Mouse (Mus musculus) midbrain, embryonic 14.5 days (tissue): ENCODE data around the gene Abcf2. TPM values are rescaled to one million over a fixed set of nuclear protein-coding genes. Genes with fewer than 3 reads are reported as not detected.

Source experiments
- ATAC-seq: fragments of 200-750 bp; cut with Nextera tagmentation; 2 replicates; pipeline ENCODE4 v1.8.0; 2017; ENCODE audit warnings: moderate number of reproducible peaks, moderate library complexity; ENCODE audit not compliant: low FRiP score, low TSS enrichment
- DNase-seq: peaks from one replicate; pipeline ENCODE4 v3.0.0-alpha.2; 2015
- H3K27ac ChIP-seq: fragments of 300-500 bp; sonication (generic); replicated peaks from 2 replicates; pipeline ENCODE4 v1.5.1; 2014; ENCODE audit warnings: mild to moderate bottlenecking, low read depth, low read length, moderate library complexity
- H3K27me3 ChIP-seq: fragments of 300-500 bp; sonication (generic); 2 replicates; pipeline ENCODE4 v1.6.1; 2014; ENCODE audit warnings: low read length, control low read depth, mixed read lengths; ENCODE audit not compliant: control insufficient read depth, insufficient read depth
- H3K36me3 ChIP-seq: fragments of 300-500 bp; sonication (generic); 2 replicates; pipeline ENCODE4 v1.6.1; 2014; ENCODE audit warnings: low read length, control low read depth; ENCODE audit not compliant: control insufficient read depth, insufficient read depth
- H3K4me1 ChIP-seq: fragments of 300-500 bp; sonication (generic); 2 replicates; pipeline ENCODE4 v1.6.1; 2014; ENCODE audit warnings: mild to moderate bottlenecking, antibody characterized with exemption, low read length, control low read depth; ENCODE audit not compliant: control insufficient read depth, insufficient read depth
- H3K4me2 ChIP-seq: fragments of 300-500 bp; sonication (generic); 2 replicates; pipeline ENCODE4 v1.6.1; 2014; ENCODE audit warnings: mild to moderate bottlenecking, low read length, moderate library complexity
- H3K4me3 ChIP-seq: fragments of 300-500 bp; sonication (generic); replicated peaks from 2 replicates; pipeline ENCODE4 v1.5.1; 2014; ENCODE audit warnings: low read depth, low read length
- H3K9ac ChIP-seq: fragments of 300-500 bp; sonication (generic); replicated peaks from 2 replicates; pipeline ENCODE4 v1.6.1; 2014; ENCODE audit warnings: mild to moderate bottlenecking, low read length, moderate library complexity
- H3K9me3 ChIP-seq: fragments of 300-500 bp; sonication (generic); 2 replicates; pipeline ENCODE4 v1.6.1; 2016; ENCODE audit warnings: low read length, control low read depth, mixed read lengths; ENCODE audit not compliant: control insufficient read depth
- WGBS: fragments of 180-500 bp; shearing (Covaris S2); extraction: QIAGEN DNeasy Blood & Tissue Kit; methylation state at CpG from one replicate; pipeline ENCODE4 v1.1.7; 2014; 5-methylcytosine and 5-hydroxymethylcytosine counted together
- polyA plus RNA-seq: library from polyadenylated mRNA; unstranded; fragments of >200 nt; fragmentation: Nextera tagmentation; extraction: Ambion mirVana; gene quantifications from 2 replicates; pipeline ENCODE4 v1.2.1, GENCODE M21; 2014

Abcf2 gene
- polyA plus RNA-seq, 1 experiment from 2014 or later, result 88.1 TPM

- ATAC-seq (no peak), DNase-seq (no peak)
- 84% methylated on average over 3 of the region's 3 CpGs for WGBS
- Histone ChIP-seq H3K27me3 (no peaks in the 10 kb centered on the region), H3K36me3 (no peaks in the 10 kb centered on the region), H3K4me2 (no peak overlapping the region), H3K27ac (no peak overlapping the region), H3K9ac (no peak overlapping the region), H3K4me3 (no peak overlapping the region), H3K4me1 (peaks cover 11% of the 10 kb centered on the region), H3K9me3 (no peaks in the 10 kb centered on the region)
Measured at GRCm38 (mm10) chr5:24618921-24619320, 41.7 kb upstream of the Abcf2 start.

DNA sequence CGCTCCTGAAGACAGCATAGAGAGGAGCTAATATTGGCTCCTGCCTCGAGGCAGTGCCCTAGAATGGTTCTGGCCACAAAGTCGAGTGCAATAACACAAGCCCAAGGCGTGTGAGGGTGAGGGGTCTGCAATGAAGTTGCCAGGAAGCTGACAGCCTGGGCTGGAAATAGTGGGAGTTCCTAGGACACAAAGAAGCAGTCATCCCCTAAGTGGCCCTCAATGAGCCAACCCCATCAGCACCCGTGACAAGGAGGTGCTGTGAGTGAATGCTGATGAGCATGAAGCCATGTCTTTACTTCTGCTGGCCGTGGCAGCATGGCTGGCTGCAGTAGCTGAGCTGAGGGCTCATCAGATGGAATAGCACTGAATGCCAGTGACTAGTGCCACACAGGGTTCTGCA, 37.8 kb upstream of the Abcf2 start:
- no peak overlapping the region for H3K9ac ChIP-seq
- peaks cover 10% of the 10 kb centered on the region for H3K4me1 ChIP-seq
- WGBS, result 60% methylated on average over 6 of the region's 6 CpGs
- H3K27me3 ChIP-seq, result no peaks in the 10 kb centered on the region
- H3K36me3 ChIP-seq, result no peaks in the 10 kb centered on the region
- no peak overlapping the region for H3K27ac ChIP-seq
- H3K4me3 ChIP-seq, result no peak overlapping the region
- H3K4me2 ChIP-seq, result no peak overlapping the region
- DNase-seq, result no peak
- ATAC-seq, result no peak
- H3K9me3 ChIP-seq, result no peaks in the 10 kb centered on the region

DNA sequence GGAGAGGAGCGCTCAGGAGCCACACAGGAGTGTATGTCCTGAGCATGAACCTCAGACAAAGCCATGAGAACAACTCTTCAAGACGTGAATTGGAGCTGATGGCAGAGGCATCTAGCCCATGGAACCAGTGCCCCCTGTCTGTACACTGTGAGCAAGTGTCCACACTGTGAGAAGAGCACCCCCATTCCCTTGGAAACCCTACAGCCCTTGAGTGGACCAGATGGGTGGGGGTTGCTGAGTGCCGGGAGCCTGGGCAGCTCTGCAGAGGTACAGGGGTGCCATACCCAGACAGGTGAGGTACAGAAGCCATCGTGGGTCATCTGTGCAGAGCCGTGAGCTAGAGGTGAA, 35.0 kb upstream of the Abcf2 start:
- ATAC-seq (peak; percentile 32; the same call in 1 of the 2 replicates), DNase-seq (no peak)
- Histone ChIP-seq H3K4me2 (no peak overlapping the region), H3K27ac (no peak overlapping the region), H3K9ac (no peak overlapping the region), H3K4me3 (no peak overlapping the region), H3K36me3 (no peaks in the 10 kb centered on the region), H3K4me1 (peaks cover 14% of the 10 kb centered on the region), H3K9me3 (no peaks in the 10 kb centered on the region), H3K27me3 (no peaks in the 10 kb centered on the region)
- 75% methylated on average over 5 of the region's 5 CpGs for WGBS

DNA sequence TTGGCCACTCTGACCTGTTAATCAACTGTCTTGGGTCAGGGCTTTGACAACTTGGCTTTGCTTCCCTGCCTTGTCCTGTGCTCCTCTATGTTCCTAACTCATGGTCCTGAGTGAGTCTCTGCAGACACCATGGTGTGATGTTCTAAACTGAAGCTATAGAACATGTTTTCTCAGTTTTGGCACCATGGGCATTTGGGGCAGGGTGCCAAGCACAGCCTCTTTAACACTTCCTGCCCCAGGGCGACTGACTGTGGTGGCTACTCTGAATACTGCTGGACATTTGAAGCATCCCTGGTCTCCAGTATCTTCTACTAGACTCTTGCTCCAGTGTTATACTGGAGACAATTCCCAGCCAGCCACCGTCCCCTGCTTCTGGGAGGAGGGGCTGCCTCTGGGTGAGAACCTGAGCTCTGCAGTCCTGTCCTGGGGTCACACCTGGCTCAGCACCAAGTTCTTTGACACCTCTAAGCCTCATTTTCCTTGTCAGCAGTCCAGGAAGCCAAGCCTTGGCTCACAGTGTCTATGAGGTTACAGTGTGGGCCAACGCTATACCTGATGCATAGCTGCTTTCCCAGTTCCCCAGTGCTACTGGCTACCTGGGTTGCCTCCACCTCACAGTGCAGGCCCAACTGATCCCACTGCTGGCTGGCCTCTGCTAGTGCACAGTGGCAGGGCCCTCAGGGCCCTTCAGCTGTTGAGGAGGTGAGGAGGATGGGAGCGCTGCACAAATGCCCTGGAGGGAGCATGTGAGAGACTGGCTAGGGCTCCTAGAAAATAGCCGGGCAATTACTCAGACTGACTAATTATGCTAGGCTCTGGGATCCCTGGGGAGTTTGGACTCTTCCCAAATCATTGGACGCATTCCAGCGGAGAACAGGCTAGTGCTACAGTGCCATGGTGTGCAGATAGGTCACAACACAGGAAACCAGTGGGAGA, 34.4 kb upstream of the Abcf2 start:
- Histone ChIP-seq H3K9me3 (no peaks in the 10 kb centered on the region), H3K4me2 (no peak overlapping the region), H3K4me3 (no peak overlapping the region), H3K27me3 (no peaks in the 10 kb centered on the region), H3K9ac (no peak overlapping the region), H3K36me3 (no peaks in the 10 kb centered on the region), H3K4me1 (peaks cover 20% of the 10 kb centered on the region), H3K27ac (0 out of 2 replicates have a peak overlapping the region, but pooled peaks have one; percentile 41)
- 56% methylated on average over 7 of the region's 7 CpGs for WGBS
- ATAC-seq (peak; percentile 52), DNase-seq (peak; percentile 76)

DNA sequence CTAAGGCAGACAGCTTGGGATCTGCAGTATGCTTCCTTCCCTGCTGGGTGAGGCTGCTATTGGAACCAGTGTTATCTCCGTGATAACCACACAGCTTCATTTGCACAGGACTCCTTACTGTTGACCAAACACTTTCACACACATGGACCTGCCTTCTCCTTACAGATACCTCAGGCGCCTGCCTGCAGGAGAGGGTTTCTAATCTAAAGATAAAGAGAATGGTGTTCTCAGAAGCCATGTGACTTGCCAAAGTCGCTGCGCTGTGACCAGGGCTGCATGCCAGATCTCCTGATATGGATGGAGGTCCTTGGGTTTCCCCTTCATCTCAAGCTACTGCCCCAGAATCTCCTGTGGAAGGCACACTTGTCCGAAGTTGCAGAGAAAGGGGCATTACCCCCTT, 32.1 kb upstream of the Abcf2 start:
- Histone ChIP-seq H3K4me1 (peaks cover 35% of the 10 kb centered on the region), H3K9ac (no peak overlapping the region), H3K36me3 (no peaks in the 10 kb centered on the region), H3K4me3 (no peak overlapping the region), H3K27ac (no peak overlapping the region), H3K27me3 (no peaks in the 10 kb centered on the region), H3K9me3 (no peaks in the 10 kb centered on the region), H3K4me2 (no peak overlapping the region)
- whole genome bisulfite sequencing, result 66% methylated on average over 5 of the region's 5 CpGs
- ATAC-seq, result no peak
- DNase-seq, result no peak

DNA sequence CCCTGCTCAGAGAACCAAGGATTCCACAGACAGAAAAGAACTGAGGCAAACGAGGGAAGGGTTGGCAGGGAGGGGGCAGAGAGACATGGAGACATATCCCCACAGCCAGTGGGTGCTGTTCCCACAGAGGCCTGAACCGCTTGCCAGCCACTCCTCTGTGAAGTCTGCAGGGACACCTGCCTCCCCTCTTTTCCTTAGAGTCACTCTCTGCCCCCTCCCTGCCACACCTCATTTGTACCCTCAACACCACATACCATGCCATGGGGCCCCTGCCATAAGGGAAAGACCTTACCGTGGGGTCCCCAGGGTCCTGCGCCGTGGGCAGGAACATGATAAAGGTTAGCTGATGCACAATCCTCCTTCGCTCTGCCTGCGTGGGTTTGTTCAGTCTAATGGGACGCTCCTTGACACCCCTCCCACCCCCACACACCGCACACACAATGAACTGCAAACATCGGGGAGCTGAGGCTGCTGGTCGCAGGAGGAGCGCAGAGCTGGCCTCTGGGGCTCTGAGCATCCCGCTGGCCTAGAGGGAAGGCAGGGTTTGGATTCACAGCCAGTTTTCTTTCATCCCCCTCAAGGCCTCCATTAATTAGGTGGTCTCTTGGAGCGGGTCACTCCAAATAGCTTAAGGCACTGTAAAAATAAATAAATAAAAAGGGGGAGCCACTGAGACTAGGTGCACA, 28.9 kb upstream of the Abcf2 start:
- H3K27me3 ChIP-seq, result no peaks in the 10 kb centered on the region
- DNase-seq (peak; percentile 62), ATAC-seq (no peak)
- H3K4me1 ChIP-seq, result peaks cover 51% of the 10 kb centered on the region
- H3K4me2 ChIP-seq, result peak overlapping the region; percentile 97
- WGBS, result 8% methylated on average over 14 of the region's 14 CpGs
- peak overlapping the region; percentile 99 for H3K27ac ChIP-seq
- H3K36me3 ChIP-seq, result no peaks in the 10 kb centered on the region
- H3K4me3 ChIP-seq, result peak overlapping the region; percentile 57
- H3K9me3 ChIP-seq, result no peaks in the 10 kb centered on the region
- H3K9ac ChIP-seq, result peak overlapping the region; percentile 86

DNA sequence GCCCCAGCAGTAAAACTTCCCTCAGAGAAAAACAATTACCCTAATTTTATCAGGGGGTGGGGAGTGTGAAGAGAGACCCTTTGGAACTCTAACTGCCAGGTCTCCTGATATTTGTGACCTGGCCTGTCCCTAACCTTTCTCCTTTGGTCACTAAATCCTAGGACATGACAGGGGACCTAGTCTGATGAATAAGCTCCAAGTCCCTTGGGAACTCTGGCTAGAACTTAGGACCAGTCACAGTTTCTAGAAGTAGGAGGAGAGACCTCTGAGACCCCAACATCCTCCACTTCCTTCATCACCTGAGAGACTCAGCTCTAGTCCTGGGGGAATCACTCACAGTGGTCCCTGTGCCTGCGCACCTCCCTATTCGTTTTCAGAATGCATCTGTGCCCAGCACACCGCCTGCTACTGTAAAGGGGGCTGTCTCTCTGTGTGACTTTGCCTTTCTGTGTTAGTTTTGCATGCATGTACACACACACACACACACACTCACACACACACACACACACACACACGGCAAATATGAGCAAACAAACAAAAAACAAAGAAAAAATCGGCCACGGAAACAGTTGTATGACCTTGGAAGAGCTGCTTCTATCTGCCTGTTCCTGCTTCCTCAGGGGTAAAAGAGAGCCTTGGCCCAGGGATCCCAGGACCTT, 28.2 kb upstream of the Abcf2 start:
- 8% methylated on average over 6 of the region's 6 CpGs for WGBS
- peak overlapping the region; percentile 57 for H3K4me3 ChIP-seq
- DNase-seq (peak; percentile 74), ATAC-seq (no peak)
- H3K4me2 ChIP-seq, result peak overlapping the region; percentile 97
- peak overlapping the region; percentile 86 for H3K9ac ChIP-seq
- H3K9me3 ChIP-seq, result no peaks in the 10 kb centered on the region
- H3K27ac ChIP-seq, result peak overlapping the region; percentile 99
- H3K27me3 ChIP-seq, result no peaks in the 10 kb centered on the region
- no peaks in the 10 kb centered on the region for H3K36me3 ChIP-seq
- peaks cover 58% of the 10 kb centered on the region for H3K4me1 ChIP-seq

DNA sequence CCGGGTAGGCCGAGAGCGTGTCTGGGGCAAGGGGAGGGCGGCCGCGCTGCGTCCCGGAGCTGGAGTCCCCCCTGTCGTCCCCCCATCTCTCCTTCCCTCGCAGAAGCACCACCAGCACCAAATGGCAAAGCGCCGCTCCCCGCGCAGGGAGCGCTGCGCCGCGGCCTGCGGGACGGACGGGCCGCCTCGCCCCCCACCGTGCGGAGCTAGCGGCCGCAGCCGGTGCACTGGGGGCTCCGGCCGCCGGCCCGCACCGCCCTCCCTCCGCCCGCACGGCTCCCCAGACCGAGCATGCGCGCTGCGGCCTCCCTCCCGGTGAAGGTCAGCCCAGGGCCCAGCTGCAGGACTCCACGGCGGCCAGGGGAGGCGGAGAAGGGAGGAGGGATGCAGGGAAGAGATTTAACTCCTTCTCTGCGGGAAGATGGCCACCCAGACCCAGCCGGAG, 27.4 kb upstream of the Abcf2 start:
- ATAC-seq, result peak; percentile 74
- 0% methylated on average over 46 of the region's 46 CpGs for WGBS
- no peaks in the 10 kb centered on the region for H3K36me3 ChIP-seq
- DNase-seq, result peak; percentile 93
- no peaks in the 10 kb centered on the region for H3K27me3 ChIP-seq
- H3K4me1 ChIP-seq, result peaks cover 63% of the 10 kb centered on the region
- peak overlapping the region; percentile 99 for H3K27ac ChIP-seq
- no peaks in the 10 kb centered on the region for H3K9me3 ChIP-seq
- H3K9ac ChIP-seq, result peak overlapping the region; percentile 86
- H3K4me3 ChIP-seq, result peak overlapping the region; percentile 57
- peak overlapping the region; percentile 97 for H3K4me2 ChIP-seq
